Mouse (Mus musculus) megakaryocyte-erythroid progenitor cell, adult 5-6 weeks (primary cell): ENCODE results near the gene Clps. TPM values are rescaled to one million over a fixed set of nuclear protein-coding genes. Genes with fewer than 3 reads are reported as not detected.
"Not testable (repeated sequence)": the region's sequence is repeated elsewhere in the genome, so short reads cannot be mapped to it uniquely, and the experiment has no call there.

Source experiments
- ATAC-seq: replicated peaks from 2 replicates; pipeline ENCODE4 v1.8.0; 2016; ENCODE audit warnings: mild to moderate bottlenecking, inconsistent platforms; ENCODE audit not compliant: severe bottlenecking, poor library complexity, low FRiP score, low TSS enrichment
- total RNA-seq, 2 experiments: library from RNA; stranded (forward) in 1 of 2; stranded (reverse) in 1 of 2; fragments of 200-1000, 215-1000 nt in 1 of 2; fragments of >200 nt in 1 of 2; fragmentation: Nextera tagmentation in 1 of 2; gene quantifications; 2 replicates each; pipeline ENCODE4 v1.2.3; 2014 to 2017

Gene Clps
- total RNA-seq, 2 experiments from 2014 or later, result not detected

GRCm38 (mm10) chr17:28556635-28557396 is 3.8 kb downstream of the Clps start:
- peak; percentile 78 for ATAC-seq

GRCm38 (mm10) chr17:28554021-28554420 is 6.5 kb downstream of the Clps start:
- ATAC-seq, result not testable (repeated sequence)

GRCm38 (mm10) chr17:28553040-28553793 is 7.3 kb downstream of the Clps start:
- peak; percentile 48; the same call in 1 of the 2 replicates for ATAC-seq

GRCm38 (mm10) chr17:28549111-28549510 is 11.5 kb downstream of the Clps start, which contains the start of gene Clpsl2:
Gene Clpsl2, plus strand, starts transcription at chr17:28549411.
- no peak for ATAC-seq

GRCm38 (mm10) chr17:28548550-28548949 is 12.0 kb downstream of the Clps start:
- ATAC-seq, result no peak

GRCm38 (mm10) chr17:28546925-28547324 is 13.6 kb downstream of the Clps start:
- ATAC-seq, result no peak

- no peak for ATAC-seq
Measured at GRCm38 (mm10) chr17:28537881-28538280, 22.7 kb downstream of the Clps start.

- ATAC-seq, result no peak
Measured at GRCm38 (mm10) chr17:28533327-28533726, 27.2 kb downstream of the Clps start.

DNA sequence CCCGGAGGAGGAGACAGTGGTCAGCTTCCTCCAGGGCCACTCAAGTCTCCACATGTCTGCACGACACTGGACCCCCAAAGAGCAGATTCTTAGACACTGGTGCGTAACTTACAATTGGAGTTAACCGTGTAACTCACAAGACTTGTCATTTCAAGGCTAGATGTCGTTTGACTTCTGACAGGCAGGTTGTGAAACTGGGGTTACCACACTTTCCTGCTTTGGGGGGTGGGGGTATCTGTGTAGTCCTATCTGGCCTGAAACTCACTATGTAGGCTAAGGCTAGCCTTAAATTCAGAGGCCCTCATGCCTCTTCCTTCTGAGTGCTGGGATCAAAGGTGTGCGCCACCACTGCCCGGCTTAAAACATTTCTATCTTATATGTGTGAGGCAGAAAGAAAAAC is 28.0 kb downstream of the Clps start:
- no peak for ATAC-seq

- ATAC-seq, result 0 out of 2 replicates have a peak, but pooled peaks have one; percentile 47
Measured at GRCm38 (mm10) chr17:28531946-28532345, 28.6 kb downstream of the Clps start.

DNA sequence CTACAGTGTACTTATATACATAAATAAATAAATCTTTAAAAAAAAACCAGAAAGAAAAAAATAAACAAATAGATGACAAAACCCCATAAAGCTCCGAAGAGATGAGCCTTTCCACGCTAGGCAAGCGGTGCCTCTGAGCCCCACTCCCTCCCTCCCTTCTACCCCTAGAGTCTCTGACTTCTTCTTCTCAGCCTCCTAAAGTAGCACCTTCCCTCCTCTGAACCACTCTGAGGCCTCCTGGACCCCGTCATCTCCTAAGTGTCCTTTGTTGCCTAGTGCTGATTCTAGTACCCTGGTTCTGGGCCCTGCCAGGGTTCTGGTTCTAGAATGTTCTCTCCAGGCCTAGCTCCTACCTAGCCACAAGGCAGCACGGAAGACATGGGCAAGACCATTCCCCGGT is 30.1 kb downstream of the Clps start, which contains the start of gene Armc12:
Armc12 (plus strand) TSS at position 301 of the 400 bp plus-strand sequence.
- ATAC-seq, result no peak

GRCm38 (mm10) chr17:28529116-28529515 is 31.4 kb downstream of the Clps start:
- ATAC-seq, result no peak

DNA sequence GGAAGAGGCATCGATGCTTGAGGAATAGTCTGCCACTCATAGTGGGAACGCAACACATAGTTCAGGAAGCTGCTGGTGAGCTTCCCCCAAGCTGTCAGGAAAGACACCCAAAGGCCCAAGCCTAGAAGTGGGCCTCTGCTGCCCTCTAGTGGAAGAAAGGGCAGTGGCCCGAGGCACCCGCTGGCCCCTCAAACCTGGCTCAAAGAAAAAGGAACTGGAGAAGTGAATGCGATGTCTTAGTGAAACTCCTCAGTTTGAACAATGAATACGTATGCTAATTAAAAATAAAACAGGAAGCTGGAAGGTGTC is 32.6 kb downstream of the Clps start:
- ATAC-seq, result peak; percentile 53

DNA sequence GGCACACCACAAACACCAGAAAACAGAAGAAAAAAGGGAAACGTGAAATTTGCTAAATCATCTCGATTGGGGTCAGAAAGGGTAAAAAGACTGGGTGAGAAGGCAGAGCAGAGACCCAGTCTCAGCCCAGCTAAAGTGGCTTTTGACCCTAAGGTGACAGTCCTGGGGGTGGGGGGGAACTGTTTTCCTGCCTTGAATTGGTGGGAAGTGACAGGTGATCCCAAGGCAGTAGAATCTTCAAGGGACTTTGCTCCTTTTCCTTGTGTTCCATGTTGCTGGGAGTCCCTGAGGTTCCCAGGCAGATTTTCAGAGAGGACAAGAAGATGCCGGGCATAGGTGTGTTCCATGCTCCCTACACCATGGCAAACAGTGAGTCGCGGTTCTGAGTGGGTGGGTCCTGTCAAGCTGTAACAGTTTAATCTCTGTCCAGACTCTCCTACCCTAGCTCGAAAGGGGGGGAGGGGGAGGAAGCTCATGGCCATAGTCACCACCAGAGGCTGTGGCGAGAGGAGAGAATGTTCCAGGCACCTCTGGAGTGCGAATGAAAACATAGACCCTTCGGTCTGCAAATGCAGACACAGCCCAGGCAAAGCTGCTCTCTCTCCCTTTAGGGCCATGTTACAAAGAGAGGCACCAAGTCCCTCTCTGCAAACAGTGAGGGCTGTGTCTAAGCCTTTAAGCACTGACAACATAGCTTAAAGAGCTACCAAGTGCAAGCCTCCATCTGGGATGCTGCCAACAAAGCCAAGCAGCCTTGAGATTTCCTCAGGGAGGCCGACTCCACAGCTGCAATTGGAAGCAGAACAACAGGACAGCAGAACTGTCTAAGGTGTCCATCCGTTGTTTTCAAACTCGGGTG is 33.2 kb downstream of the Clps start:
- no peak for ATAC-seq

- ATAC-seq, result no peak
Measured at GRCm38 (mm10) chr17:28524831-28525430, 35.6 kb downstream of the Clps start.

GRCm38 (mm10) chr17:28524009-28524695 is 36.4 kb downstream of the Clps start:
- ATAC-seq, result no peak

DNA sequence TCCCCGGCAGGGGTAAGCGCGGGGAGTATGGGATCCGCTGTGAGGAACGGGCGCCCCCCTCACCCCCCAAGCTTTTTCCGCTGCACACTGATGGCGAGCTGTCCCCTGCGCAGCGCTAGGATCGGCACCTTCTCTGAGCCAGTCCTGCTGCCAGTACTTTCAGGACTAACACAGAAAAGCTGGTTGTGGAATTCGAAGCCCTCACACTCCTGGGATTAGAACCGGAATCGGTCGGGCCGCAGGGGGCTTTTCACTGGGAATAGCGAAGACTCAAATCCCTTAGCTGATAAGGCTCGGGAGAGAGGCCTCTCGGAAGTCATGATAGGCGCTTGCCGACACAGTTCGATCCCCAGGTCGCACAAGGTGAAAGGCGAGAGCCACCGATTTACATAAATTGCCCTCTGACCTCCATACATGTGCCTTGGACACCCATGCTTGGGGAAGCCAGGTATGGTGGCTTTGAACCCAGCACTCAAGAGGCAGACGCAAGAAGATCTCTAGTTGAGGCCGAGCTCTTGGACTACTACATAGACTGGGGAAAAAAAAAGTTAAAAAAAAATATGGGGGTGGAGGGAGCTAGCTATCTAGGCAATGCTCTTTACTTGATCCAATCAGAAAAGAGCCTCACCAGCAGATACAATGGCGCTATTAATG is 37.1 kb downstream of the Clps start:
- no peak for ATAC-seq

DNA sequence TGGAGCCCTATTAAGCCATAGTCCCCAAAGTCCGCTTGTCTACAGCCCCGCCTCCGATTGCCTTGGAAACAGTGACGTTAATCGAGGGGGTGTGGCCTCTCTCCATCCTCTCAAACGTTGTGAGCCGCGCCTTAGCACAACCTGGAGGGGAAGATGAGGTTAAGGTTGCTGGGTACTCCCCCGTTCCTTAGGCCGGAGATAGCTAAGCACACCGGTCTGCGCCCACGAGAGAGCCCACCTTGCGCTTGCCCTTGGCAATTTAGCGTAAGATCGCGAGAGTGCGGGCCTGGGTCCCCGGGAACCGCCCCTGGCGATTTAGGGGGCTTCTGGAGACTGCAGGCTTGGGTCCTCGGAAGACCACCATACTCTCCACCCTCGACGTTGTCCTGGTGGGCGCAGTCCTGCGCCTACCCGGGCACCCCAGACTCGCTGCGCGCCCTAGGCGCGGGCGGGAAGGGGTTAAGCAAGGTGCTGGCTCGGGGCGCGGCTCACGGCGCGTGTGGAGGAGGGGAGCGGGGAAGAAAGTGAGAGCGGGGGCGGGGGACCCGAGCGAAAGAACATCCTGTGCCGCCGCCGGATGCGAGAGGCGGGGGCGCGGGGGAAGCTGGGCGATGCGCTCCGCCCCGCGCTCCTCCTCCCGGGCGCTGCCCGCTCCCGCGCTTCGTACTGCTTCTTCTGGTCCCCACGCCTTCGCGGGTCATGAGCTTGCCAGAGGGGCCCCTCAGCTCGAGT is 37.8 kb downstream of the Clps start:
- ATAC-seq, result peak; percentile 61
